Mouse (Mus musculus): Measurements from ENCODE around the gene Thra.

DNA sequence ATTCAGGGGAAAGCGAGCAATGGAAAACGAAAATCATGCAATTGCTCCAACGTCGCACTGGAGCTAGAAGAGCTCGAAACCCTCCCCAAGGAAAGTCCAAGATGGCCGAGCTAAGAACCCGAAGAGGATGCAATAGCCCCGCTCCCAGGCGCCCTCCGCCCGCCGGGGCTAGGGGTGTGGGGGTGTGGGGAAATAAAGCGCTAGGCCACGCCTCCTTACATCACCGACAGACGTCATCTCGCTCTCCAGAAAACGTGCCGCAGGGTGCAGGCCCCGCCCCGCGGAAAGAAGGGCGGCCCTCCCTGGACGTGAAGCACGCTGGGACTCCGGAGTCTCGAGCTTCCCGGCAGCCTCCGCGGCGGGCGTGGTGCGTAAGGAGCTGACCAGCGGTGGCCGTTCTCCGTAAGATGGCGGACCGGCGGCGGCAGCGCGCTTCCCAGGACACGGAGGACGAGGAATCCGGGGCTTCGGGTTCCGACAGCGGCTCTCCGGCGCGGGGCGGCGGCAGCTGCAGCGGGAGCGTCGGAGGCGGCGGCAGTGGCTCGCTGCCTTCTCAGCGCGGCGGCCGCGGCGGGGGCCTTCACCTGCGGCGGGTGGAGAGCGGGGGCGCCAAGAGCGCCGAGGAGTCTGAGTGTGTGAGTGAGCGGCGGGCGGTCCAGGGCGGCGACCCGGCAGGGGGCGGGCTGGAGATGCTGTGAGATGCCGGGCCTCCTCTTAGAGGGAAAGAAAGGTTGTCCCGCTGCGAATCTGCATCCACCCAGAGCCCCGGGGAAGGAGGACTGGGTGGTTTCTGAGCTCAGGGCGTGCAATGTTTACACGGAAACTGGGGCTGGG, 69.2 kb downstream of the Thra start:
- TF ChIP-seq CTCF (IDR thresholded peaks at IDR 0.05; ENCODE audit: control insufficient read depth, insufficient read depth, insufficient read length) = no peak
- TF ChIP-seq MYOG (IDR thresholded peaks at IDR 0.05; ENCODE audit: control insufficient read depth, extremely low read depth, insufficient read length) = no peak
